Mouse (Mus musculus): ENCODE measurements around the gene Olfr985.

Gene Olfr985

GRCm38 (mm10) chr9:40130084-40130483 lies at the start of gene Olfr985:
TSS of gene Olfr985 (minus strand) at chr9:40130184.
- DNase-seq: no peak

GRCm38 (mm10) chr9:40177017-40177416 lies 47.0 kb upstream of the Olfr985 start:
- DNase-seq: no peak

GRCm38 (mm10) chr9:40166446-40166845 lies 36.5 kb upstream of the Olfr985 start:
- DNase-seq: no peak

GRCm38 (mm10) chr9:40155118-40155644 lies 25.2 kb upstream of the Olfr985 start:
- no peak for DNase-seq

GRCm38 (mm10) chr9:40141544-40141943 lies 11.6 kb upstream of the Olfr985 start:
- no peak for DNase-seq

- no peak for DNase-seq
Measured at GRCm38 (mm10) chr9:40139484-40139883, 9.5 kb upstream of the Olfr985 start.

- no peak for DNase-seq
Measured at GRCm38 (mm10) chr9:40136987-40137688, 7.2 kb upstream of the Olfr985 start.

GRCm38 (mm10) chr9:40130556-40130955 lies 572 bp upstream of the Olfr985 start:
- DNase-seq: no peak

- no peak for DNase-seq
Measured at GRCm38 (mm10) chr9:40117287-40117659, 12.7 kb downstream of the Olfr985 start.

GRCm38 (mm10) chr9:40116645-40117286 lies 13.2 kb downstream of the Olfr985 start:
- no peak for DNase-seq

- DNase-seq: no peak
Measured at GRCm38 (mm10) chr9:40114106-40114505, 15.9 kb downstream of the Olfr985 start, which contains the start of gene Olfr984. TSS of gene Olfr984 (minus strand) at chr9:40114206.

- DNase-seq: no peak
Measured at GRCm38 (mm10) chr9:40094769-40095168, 35.2 kb downstream of the Olfr985 start.

- no peak for DNase-seq
Measured at GRCm38 (mm10) chr9:40093495-40093894, 36.5 kb downstream of the Olfr985 start, which contains the start of gene Olfr983. TSS of gene Olfr983 (minus strand) at chr9:40093595.
